Mouse (Mus musculus): Measurements from ENCODE around the gene Cyp26c1.

DNA sequence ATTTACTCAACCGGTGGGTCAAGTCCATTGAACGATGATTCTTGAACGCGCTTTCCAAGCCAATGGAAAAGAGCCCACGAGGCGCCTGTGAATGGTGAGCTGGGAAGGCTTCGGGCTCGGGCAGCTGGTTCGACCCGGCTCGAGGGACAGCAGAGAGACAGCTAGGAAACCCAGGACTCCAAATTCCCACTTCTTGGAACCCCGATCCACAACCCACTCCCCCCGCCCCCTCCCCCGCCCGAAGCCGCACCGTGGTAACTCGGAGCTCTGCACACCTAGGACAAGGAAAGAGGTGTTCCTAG is 11.9 kb downstream of the Cyp26c1 start:
- TF ChIP-seq POLR2A (IDR thresholded peaks at IDR 0.05; ENCODE audit: low read depth, low read length) = no peak
- TF ChIP-seq CTCF (conservative IDR thresholded peaks at IDR 0.05; ENCODE audit: insufficient read depth, insufficient read length, low read depth, low read length) = no peak

Measured in kidney, adult 2 months (tissue).